Mouse (Mus musculus) ES-E14 (cell line): ENCODE measurements around the gene Lhpp.

Source experiments
- CHD2 ChIP-seq: IDR thresholded peaks from 2 replicates; pipeline ENCODE4 v1.6.1; 2014; ENCODE audit warnings: mild to moderate bottlenecking, low read depth, low read length, inconsistent platforms
- HCFC1 ChIP-seq: IDR thresholded peaks from 2 replicates; pipeline ENCODE4 v1.6.1; 2012; ENCODE audit warnings: low read length, inconsistent platforms, borderline replicate concordance; ENCODE audit not compliant: insufficient read depth
- MAFK ChIP-seq: IDR thresholded peaks from 2 replicates; pipeline ENCODE4 v1.6.1; 2014; ENCODE audit warnings: mild to moderate bottlenecking, low read depth, low read length, inconsistent platforms; ENCODE audit not compliant: insufficient read depth
- ZC3H11A ChIP-seq: IDR thresholded peaks from 2 replicates; pipeline ENCODE4 v1.6.1; 2012; ENCODE audit warnings: low read depth, mild to moderate bottlenecking, inconsistent platforms, low read length, borderline replicate concordance
- ZNF384 ChIP-seq: IDR thresholded peaks from 2 replicates; pipeline ENCODE4 v1.6.1; 2012; ENCODE audit warnings: low read depth, low read length, inconsistent platforms

DNA sequence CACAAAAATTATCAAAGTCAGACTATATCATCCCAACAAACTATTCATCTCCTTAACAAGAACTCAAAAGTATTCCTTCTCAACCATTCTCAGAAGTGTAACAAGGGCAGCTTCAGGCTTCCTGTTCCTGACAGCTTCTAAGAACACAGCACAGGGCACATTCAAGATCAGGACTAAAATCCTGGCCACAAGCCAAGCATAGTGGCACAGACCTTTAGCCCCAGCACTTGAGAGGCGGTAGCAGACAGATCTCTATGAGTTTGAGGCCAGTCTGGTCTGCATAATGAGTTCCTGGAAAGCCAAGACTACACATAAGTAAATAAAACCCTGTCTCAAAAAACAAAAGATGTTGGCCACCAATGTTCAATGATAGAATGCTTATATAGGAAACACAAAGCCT lies 44.6 kb upstream of the Lhpp start:
- TF ChIP-seq ZC3H11A, result no peak
- TF ChIP-seq MAFK, result no peak
- TF ChIP-seq HCFC1, result no peak
- TF ChIP-seq ZNF384, result no peak
- TF ChIP-seq CHD2, result no peak
